Mouse (Mus musculus) hindbrain, embryonic 13.5 days (tissue): ENCODE results near the gene Rtl1. TPM values are rescaled to one million over a fixed set of nuclear protein-coding genes. Genes with fewer than 3 reads are reported as not detected.

Experiments
- ATAC-seq: fragments of 200-750 bp; cut with Nextera tagmentation; 2 replicates; pipeline ENCODE4 v1.8.0; 2017; ENCODE audit warnings: moderate TSS enrichment; ENCODE audit not compliant: low FRiP score
- H3K27ac ChIP-seq: fragments of 300-500 bp; sonication (generic); 2 replicates; pipeline ENCODE4 v1.5.1; 2015; ENCODE audit warnings: inconsistent platforms, mild to moderate bottlenecking, moderate library complexity
- H3K27me3 ChIP-seq: fragments of 300-500 bp; sonication (generic); 2 replicates; pipeline ENCODE4 v1.6.1; 2015; ENCODE audit warnings: mild to moderate bottlenecking, inconsistent platforms
- H3K36me3 ChIP-seq: fragments of 300-500 bp; sonication (generic); 2 replicates; pipeline ENCODE4 v1.6.1; 2015; ENCODE audit warnings: mild to moderate bottlenecking, inconsistent platforms
- H3K4me1 ChIP-seq: fragments of 300-500 bp; sonication (generic); replicated peaks from 2 replicates; pipeline ENCODE4 v1.6.1; 2015; ENCODE audit warnings: inconsistent platforms
- H3K4me2 ChIP-seq: fragments of 300-500 bp; sonication (generic); 2 replicates; pipeline ENCODE4 v1.6.1; 2015; ENCODE audit warnings: inconsistent platforms, mild to moderate bottlenecking, moderate library complexity
- H3K4me3 ChIP-seq: fragments of 300-500 bp; sonication (generic); 2 replicates; pipeline ENCODE4 v1.5.1; 2015; ENCODE audit warnings: mild to moderate bottlenecking, inconsistent platforms
- H3K9ac ChIP-seq: fragments of 300-500 bp; sonication (generic); 2 replicates; pipeline ENCODE4 v1.6.1; 2015; ENCODE audit warnings: mild to moderate bottlenecking, inconsistent platforms
- H3K9me3 ChIP-seq: fragments of 300-500 bp; sonication (generic); 2 replicates; pipeline ENCODE4 v1.6.1; 2016; ENCODE audit warnings: inconsistent platforms
- WGBS: fragments of 180-500 bp; shearing (Covaris S2); methylation state at CpG from one replicate; pipeline ENCODE4 v1.1.7; 2015; 5-methylcytosine and 5-hydroxymethylcytosine counted together
- polyA plus RNA-seq: library from polyadenylated mRNA; unstranded; fragments of >200 nt; fragmentation: Nextera tagmentation; extraction: Ambion mirVana; gene quantifications from 2 replicates; pipeline ENCODE4 v1.2.1, GENCODE M21; 2015

Rtl1 gene
- polyA plus RNA-seq, 1 experiment from 2014 or later: 1.5 TPM

DNA sequence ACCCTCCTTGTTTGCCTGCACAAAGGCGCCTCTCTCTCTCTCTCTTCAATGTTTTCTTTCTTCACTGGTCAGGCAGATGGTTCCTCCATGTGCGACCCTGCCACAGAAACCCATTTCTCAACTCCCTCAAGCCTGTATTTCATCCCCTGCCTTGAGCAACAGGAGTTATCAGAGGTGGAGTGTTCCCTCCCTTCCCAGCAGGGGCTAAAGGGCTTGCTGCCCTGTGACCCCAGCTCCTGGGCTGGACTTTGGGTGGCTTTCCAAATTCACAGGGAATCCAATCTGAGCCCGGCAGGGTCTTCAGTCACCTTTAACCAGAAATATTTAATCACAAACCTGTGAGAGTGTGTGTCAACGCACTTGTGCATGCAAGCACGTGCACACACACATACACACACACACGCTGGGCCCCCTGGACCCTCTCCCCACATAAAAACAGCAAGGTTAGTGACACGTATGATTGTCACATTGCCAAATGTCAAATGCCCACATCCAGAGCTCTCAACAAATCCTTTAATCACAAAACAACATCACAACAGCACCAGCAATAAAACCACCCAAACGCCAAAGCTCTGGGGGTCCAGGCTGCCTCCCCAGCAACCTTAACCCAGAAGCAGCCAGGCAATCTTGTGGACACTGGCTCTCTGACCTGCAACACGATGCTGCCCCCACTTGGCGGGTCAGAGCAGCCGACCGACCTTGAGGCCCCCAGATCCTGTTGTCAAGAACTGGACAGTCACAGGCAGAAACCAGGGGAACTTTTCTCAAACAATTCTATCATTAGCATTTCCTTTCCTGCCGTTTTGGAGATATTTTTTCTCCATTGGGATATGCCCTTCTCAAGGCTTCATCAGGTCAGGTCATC is 8.7 kb upstream of the Rtl1 start:
- 55% methylated on average over 13 of the region's 13 CpGs for WGBS
- Histone ChIP-seq H3K9me3 (no peaks in the 10 kb centered on the region; the same call in 1 of the 2 replicates), H3K4me1 (peaks cover 40% of the 10 kb centered on the region), H3K27ac (no peak overlapping the region), H3K9ac (no peak overlapping the region), H3K4me2 (no peak overlapping the region), H3K4me3 (no peak overlapping the region), H3K36me3 (peaks cover 92% of the 10 kb centered on the region), H3K27me3 (peaks cover 3% of the 10 kb centered on the region; the same call in 1 of the 2 replicates)
- ATAC-seq: no peak

DNA sequence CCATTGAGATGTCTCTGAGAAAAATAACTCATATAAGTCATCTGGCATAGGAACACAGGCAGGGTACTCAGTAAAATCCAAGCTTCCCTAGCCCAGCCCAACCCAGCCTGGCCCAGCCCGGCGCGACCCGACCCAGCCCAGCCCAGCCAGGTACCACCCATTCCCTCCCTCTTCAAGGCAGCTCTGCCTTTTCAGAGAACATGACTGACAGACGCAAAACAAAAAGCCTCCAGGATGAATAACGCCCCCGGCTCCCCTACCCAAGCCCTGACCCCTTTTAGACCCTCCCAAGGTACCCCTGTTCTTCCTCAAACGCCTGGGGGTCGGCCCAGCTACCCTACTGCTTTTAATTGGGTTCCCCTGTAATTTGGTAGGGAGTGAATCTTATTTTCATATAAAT is 7.8 kb upstream of the Rtl1 start:
- Histone ChIP-seq H3K4me3 (no peak overlapping the region), H3K4me2 (no peak overlapping the region), H3K27me3 (no peaks in the 10 kb centered on the region), H3K36me3 (peaks cover 91% of the 10 kb centered on the region), H3K27ac (no peak overlapping the region), H3K9ac (no peak overlapping the region), H3K9me3 (no peaks in the 10 kb centered on the region; the same call in 1 of the 2 replicates), H3K4me1 (peaks cover 32% of the 10 kb centered on the region)
- ATAC-seq: no peak
- 46% methylated on average over 9 of the region's 9 CpGs for WGBS

DNA sequence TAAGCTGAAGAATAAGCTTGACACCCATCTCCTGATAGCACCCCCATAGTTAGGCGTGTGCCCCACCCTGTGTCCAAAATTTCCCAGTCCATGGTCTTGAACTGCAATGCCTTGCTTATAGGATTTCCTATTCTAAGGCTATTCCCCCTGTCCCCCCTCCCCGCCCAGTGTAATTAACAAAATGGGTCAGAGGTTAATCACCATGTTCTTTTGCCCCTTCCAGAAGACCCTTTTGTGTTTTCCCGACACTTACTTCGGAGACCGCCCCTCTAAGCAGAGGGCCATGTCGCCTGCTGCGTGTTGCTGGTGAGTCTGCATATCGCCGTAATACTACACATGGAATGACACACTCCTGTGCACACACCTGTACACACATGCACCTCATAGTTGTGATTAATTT is 7.1 kb upstream of the Rtl1 start:
- 35% methylated on average over 9 of the region's 9 CpGs for WGBS
- Histone ChIP-seq H3K4me2 (no peak overlapping the region), H3K4me1 (peaks cover 30% of the 10 kb centered on the region), H3K9me3 (no peaks in the 10 kb centered on the region; the same call in 1 of the 2 replicates), H3K27me3 (no peaks in the 10 kb centered on the region), H3K36me3 (peaks cover 89% of the 10 kb centered on the region), H3K9ac (no peak overlapping the region), H3K4me3 (no peak overlapping the region), H3K27ac (no peak overlapping the region)
- 0 out of 2 replicates have a peak, but pooled peaks have one; percentile 33 for ATAC-seq

DNA sequence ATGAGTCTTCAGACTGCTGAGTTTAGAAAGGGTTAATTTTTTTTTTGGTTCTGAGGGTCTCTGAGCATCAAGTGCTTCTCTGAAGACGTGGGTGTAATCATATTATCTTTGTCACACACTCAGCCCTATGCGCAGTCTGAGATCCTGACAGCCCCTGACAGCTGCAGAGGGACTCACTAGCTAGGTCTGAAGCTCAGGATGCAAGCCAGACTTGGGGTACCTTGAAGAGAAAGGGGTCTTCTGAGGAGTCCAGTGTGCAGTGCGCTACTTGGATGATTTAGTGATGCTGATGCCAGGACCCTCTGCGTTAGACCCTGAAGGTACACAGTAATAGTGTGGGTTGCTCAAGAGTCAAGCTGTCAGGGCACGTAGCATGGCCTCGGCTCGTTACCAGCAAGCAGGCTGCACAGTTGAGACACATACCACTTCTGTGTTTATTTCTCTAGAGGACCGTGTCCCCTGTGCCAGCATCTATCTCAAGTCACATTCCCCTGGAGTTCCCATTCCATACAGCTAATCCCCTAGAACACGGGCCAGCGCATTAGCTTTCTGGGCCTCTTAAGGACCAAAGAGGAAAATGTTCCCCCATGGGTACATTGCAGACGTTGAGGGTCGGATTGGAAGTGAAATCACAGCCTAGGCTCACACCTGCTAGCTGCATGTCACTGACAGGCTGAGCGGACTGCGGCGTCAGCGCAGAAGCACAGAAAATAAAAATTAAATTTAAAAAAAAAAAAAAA is 5.0 kb upstream of the Rtl1 start:
- ATAC-seq: no peak
- Histone ChIP-seq H3K27ac (peak overlapping the region; percentile 46; the same call in 1 of the 2 replicates), H3K4me2 (no peak overlapping the region), H3K9ac (peak overlapping the region; percentile 29; the same call in 1 of the 2 replicates), H3K36me3 (peaks cover 80% of the 10 kb centered on the region), H3K27me3 (no peaks in the 10 kb centered on the region), H3K9me3 (no peaks in the 10 kb centered on the region; the same call in 1 of the 2 replicates), H3K4me1 (peaks cover 30% of the 10 kb centered on the region), H3K4me3 (no peak overlapping the region)
- WGBS: 56% methylated on average over 16 of the region's 16 CpGs

DNA sequence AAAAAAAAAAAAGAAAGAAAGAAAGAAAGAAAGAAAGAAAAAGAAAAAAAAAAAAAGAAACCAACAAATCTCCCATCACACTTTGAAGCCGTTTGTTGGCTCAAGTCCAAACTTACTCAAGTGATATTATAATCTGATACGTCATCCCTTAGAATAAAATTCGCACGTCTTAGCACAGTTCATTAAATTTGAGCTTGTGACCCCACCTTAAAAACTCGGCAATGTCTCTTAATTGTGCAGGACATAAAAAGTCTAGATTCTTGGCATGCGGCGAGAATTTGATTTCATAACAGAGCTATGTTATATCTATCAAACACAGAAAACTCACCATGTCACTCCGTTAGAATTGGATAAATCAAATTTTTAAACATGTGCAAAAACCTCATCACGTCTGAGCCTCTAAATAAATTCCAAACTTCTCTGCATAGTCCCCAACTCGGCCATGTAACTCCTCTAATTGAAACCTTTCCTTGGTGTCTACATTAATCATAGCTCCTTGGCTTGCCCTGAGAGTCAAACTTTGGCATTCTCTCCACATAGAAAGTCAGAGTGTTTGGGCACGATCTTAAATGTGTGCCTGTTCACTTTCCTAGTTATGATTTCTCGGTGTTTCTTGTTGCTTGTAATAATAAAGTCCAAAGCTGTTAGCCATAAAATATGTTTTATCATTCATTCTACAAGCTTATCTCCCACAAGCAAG is 1.4 kb downstream of the Rtl1 start:
- no peaks in the 10 kb centered on the region for H3K27me3 ChIP-seq
- H3K4me3 ChIP-seq: no peak overlapping the region
- no peak overlapping the region for H3K27ac ChIP-seq
- peaks cover 59% of the 10 kb centered on the region for H3K36me3 ChIP-seq
- ATAC-seq: no peak
- H3K4me2 ChIP-seq: no peak overlapping the region
- H3K4me1 ChIP-seq: 0 out of 2 replicates have a peak, but pooled peaks cover 10% of the 10 kb centered on the region
- WGBS: 80% methylated on average over 12 of the region's 12 CpGs
- no peak overlapping the region for H3K9ac ChIP-seq
- H3K9me3 ChIP-seq: no peaks in the 10 kb centered on the region

DNA sequence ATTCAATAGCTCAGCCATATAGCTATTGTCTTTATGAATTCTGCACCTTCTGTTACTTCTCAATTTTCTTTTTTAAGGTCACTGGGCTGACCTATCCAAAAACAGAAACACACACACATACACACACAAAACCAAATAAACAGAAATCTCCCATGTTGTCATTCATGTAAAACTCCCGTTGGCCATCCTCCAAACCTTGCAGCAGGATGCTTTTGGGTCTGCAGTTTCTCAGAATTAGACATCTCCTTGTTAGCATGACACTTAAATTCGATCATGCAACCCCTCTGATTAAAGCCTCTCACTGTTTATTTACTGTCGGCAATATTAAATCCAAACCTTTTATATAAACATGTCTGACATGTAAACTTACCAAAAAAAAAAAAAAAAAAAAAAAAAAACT is 3.4 kb downstream of the Rtl1 start:
- no peak overlapping the region for H3K9ac ChIP-seq
- H3K4me1 ChIP-seq: 0 out of 2 replicates have a peak, but pooled peaks cover 10% of the 10 kb centered on the region
- 82% methylated on average over 3 of the region's 3 CpGs for WGBS
- no peak for ATAC-seq
- H3K4me3 ChIP-seq: no peak overlapping the region
- H3K27me3 ChIP-seq: no peaks in the 10 kb centered on the region
- peaks cover 68% of the 10 kb centered on the region for H3K36me3 ChIP-seq
- no peaks in the 10 kb centered on the region for H3K9me3 ChIP-seq
- H3K27ac ChIP-seq: no peak overlapping the region
- H3K4me2 ChIP-seq: no peak overlapping the region

DNA sequence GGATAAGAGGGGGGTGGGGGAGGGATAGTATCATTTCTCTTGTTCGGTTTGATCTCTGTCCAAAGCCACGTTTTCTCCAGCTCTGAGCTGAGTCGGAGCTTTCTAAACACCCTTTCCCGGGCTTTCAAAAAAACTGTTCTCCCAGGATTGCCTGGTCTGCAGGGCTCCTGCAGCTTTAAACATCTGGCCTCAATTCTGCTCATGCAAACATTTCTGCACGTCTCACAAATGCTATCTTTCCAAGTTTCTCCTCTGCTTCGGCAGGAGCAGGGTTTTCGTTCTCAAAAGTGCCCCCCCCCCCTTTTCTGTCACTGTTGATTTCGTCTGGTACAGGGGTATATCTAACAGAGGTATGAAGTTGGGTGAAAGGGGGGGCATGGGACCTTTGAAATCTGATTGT is 3.9 kb downstream of the Rtl1 start:
- WGBS: 63% methylated on average over 8 of the region's 8 CpGs
- Histone ChIP-seq H3K4me1 (0 out of 2 replicates have a peak, but pooled peaks cover 10% of the 10 kb centered on the region), H3K9ac (no peak overlapping the region), H3K9me3 (no peaks in the 10 kb centered on the region), H3K27me3 (no peaks in the 10 kb centered on the region), H3K36me3 (peaks cover 67% of the 10 kb centered on the region), H3K27ac (no peak overlapping the region), H3K4me2 (no peak overlapping the region), H3K4me3 (no peak overlapping the region)
- no peak for ATAC-seq

DNA sequence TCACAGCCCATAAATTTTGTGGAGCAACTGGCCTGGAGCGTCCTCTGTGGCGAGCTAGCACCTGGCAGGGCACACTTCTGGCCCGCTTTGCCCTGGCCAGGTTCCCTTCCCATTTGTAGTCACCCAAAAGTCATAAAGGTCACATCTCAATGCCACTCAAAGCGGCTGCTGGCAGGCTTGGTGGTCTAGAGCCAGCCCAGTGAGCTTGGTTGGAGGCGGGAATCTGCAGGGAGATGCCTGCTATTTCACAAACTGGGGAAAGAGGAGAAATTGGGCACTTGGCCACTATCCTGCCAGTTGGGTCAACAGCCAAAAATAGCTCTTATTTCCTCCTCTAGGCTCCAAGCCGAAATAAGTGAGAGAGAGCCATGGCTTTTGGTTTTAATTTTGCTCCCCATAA is 4.4 kb downstream of the Rtl1 start:
- no peak for ATAC-seq
- H3K4me2 ChIP-seq: no peak overlapping the region
- no peak overlapping the region for H3K9ac ChIP-seq
- H3K4me3 ChIP-seq: no peak overlapping the region
- no peaks in the 10 kb centered on the region for H3K9me3 ChIP-seq
- H3K27ac ChIP-seq: no peak overlapping the region
- H3K36me3 ChIP-seq: peaks cover 64% of the 10 kb centered on the region
- 75% methylated on average over 6 of the region's 6 CpGs for WGBS
- H3K4me1 ChIP-seq: 0 out of 2 replicates have a peak, but pooled peaks cover 10% of the 10 kb centered on the region
- no peaks in the 10 kb centered on the region for H3K27me3 ChIP-seq

DNA sequence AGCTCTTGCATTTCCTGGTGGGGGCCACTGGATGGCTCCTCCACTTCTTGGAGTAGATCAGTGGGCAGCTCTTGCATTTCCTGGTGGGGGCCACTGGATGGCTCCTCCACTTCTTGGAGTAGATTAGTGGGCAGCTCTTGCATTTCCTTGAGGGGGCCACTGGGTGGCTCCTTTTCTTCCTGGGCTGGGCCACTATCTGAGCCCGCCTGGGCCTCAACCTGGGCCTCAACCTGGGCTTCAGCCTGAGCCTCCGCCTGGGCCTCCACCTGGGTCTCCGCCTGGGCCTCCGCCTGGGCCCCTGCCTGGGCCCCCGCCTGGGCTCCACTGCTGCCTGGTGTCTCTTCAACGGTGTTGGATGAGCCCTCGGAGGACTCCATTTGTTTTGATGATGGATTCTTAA is 5.2 kb downstream of the Rtl1 start:
- H3K9ac ChIP-seq: no peak overlapping the region
- H3K36me3 ChIP-seq: peaks cover 69% of the 10 kb centered on the region
- no peaks in the 10 kb centered on the region for H3K9me3 ChIP-seq
- WGBS: 88% methylated on average over 7 of the region's 7 CpGs
- H3K4me1 ChIP-seq: 0 out of 2 replicates have a peak, but pooled peaks cover 10% of the 10 kb centered on the region
- H3K27me3 ChIP-seq: no peaks in the 10 kb centered on the region
- no peak overlapping the region for H3K27ac ChIP-seq
- ATAC-seq: no peak
- no peak overlapping the region for H3K4me3 ChIP-seq
- H3K4me2 ChIP-seq: no peak overlapping the region

DNA sequence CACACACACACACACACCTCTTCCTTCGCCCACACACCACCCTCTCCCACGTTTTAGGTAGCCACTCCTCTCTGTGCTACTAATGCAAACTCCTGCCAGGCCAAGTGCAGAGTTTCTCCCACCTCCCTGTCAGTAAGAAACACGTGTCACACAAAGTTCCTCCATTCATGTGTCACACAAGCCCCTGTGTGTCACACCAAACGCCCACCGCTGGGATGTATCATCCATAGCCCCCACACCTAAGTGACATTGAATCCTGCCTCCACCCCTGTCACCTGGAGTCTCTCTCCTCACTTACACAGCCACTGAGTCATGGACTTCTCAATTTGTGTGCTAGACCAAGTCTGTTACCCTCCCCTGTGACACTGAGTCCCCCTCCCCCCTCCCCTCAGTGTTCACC is 17.9 kb downstream of the Rtl1 start:
- H3K36me3 ChIP-seq: peaks cover 92% of the 10 kb centered on the region
- peaks cover 7% of the 10 kb centered on the region; the same call in 1 of the 2 replicates for H3K4me1 ChIP-seq
- 74% methylated on average over 5 of the region's 5 CpGs for WGBS
- H3K27ac ChIP-seq: no peak overlapping the region
- H3K27me3 ChIP-seq: no peaks in the 10 kb centered on the region
- H3K9me3 ChIP-seq: no peaks in the 10 kb centered on the region
- no peak overlapping the region for H3K4me2 ChIP-seq
- no peak overlapping the region for H3K4me3 ChIP-seq
- no peak overlapping the region for H3K9ac ChIP-seq
- ATAC-seq: no peak

DNA sequence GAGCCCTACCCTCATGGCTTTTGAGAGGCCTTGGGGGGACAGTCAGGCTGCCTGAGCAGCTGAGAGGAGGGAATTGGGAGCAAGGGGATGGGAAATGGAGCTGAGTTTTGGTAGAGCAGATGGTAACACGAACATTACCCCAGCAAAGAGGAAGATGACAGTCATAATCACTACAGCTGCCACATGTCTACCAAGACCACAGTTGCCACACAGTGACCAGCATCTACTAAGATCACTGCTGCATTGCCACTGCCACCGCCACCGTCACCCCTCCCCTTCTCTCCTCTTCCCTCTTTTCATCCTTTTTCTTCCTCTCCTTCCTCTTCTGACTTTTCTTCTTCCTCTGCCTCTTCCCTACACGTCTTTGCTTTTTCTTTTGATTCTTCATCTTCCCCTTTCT is 27.9 kb downstream of the Rtl1 start:
- no peak for ATAC-seq
- H3K9me3 ChIP-seq: no peaks in the 10 kb centered on the region
- H3K4me3 ChIP-seq: no peak overlapping the region
- H3K9ac ChIP-seq: no peak overlapping the region
- 92% methylated on average over 4 of the region's 4 CpGs for WGBS
- H3K27ac ChIP-seq: no peak overlapping the region
- H3K4me1 ChIP-seq: no peaks in the 10 kb centered on the region
- H3K27me3 ChIP-seq: no peaks in the 10 kb centered on the region
- no peak overlapping the region for H3K4me2 ChIP-seq
- peaks cover 97% of the 10 kb centered on the region for H3K36me3 ChIP-seq

DNA sequence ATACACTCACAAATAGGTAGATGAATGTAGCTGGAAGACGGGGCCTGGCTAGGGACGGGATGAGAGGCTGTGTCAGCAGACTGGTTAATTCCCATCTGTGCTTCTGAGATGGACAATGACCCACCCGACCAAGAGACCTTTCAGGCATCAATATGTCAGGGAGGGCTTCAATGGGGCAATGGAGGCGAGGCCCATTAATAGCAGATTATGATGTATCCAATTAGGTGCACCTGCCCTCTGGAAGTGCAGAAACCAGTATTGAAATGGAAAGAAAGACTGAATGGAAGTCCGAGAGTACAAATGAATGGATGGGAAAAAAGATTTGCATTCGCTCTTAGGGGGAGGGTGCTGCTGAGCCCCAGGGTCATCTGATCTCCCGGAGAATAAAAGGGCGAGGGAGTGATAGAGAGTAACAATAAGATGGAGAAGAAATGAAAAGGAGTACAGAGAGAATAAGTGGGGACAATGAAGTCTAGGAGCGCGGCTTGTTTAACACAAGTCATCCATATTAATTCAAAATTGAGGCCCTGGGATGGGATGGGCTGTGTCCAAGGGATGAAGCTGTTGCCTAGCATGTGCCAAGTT is 39.9 kb downstream of the Rtl1 start:
- peaks cover 53% of the 10 kb centered on the region for H3K4me1 ChIP-seq
- ATAC-seq: no peak

More for the DNA sequence above, 39.9 kb downstream of the Rtl1 start:
- Histone ChIP-seq H3K4me2 (no peak overlapping the region), H3K36me3 (peaks cover 70% of the 10 kb centered on the region), H3K9me3 (no peaks in the 10 kb centered on the region), H3K4me3 (no peak overlapping the region), H3K27ac (peak overlapping the region; percentile 30), H3K27me3 (no peaks in the 10 kb centered on the region), H3K9ac (no peak overlapping the region)
- WGBS: 22% methylated on average over 10 of the region's 10 CpGs
